Mouse (Mus musculus): Measurements from ENCODE around the gene Iqsec1. TPM values are rescaled to one million over a fixed set of nuclear protein-coding genes. Genes with fewer than 3 reads are reported as not detected.

Iqsec1 gene
- polyA plus RNA-seq, 1 experiment from 2014 or later: 2.6 TPM

DNA sequence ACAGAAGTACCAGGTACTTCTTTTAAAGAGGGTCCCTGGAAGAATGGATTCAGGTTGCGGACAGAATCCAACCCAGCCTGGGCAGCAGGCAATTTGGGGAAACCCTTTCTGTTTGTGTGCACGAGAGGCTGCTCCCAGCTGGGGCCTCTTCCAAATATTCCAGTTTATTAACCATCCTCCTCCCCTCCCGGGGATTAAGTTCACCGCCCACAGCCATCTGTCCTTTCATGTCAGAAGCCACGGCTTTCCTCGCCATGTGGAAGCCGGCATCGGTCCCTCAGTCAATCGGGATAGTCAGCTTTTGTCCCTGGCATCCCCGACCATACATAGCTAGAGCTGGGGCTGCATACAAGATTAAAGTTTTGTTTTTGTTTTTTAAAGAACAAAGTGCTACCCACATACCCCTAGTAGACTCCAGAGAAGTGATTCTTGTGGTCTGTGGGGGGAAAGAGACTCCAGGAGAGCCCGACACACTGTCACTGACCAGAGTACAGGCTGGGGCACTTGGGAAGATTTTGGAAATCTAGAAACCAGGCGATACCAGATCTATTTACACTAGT is 276.9 kb downstream of the Iqsec1 start:
- Histone ChIP-seq H3K27me3 (no peaks in the 10 kb centered on the region), H3K36me3 (0 out of 2 replicates have a peak, but pooled peaks cover 6% of the 10 kb centered on the region), H3K4me3 (replicated peaks) (no peak overlapping the region), H3K4me1 (replicated peaks) (peaks cover 97% of the 10 kb centered on the region), H3K27ac (peak overlapping the region; percentile 95), H3K4me2 (no peak overlapping the region; the same call in 1 of the 2 replicates), H3K9ac (peak overlapping the region; percentile 72; the same call in 1 of the 2 replicates), H3K9me3 (replicated peaks) (no peaks in the 10 kb centered on the region)
- 83% methylated on average over 12 of the region's 12 CpGs for WGBS (ENCODE audit: insufficient replicate concordance)
- ATAC-seq (ENCODE audit: low read depth) (no peak), DNase-seq (no peak)

DNA sequence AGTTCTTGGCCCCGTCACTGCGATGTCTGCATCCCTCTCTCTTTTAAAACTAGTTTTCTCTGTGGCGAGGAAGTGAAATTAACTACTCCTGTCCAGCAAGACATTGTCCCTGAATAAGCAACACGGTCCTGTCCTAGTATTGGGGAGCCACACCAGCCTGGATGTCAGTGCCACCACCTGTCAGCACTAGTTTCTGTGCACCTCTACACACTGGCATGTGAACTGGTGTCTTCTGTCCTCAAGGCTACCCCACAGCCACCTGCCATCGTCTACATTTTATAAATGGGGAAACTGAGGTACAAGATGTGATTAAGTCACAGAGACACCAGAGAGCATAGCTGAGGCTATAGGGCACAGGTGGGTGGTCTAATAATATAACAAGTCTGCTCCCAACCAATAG is 277.7 kb downstream of the Iqsec1 start:
- H3K4me2 ChIP-seq: peak overlapping the region; percentile 65
- no peak overlapping the region for H3K4me3 ChIP-seq (replicated peaks)
- DNase-seq: no peak
- no peak for ATAC-seq (ENCODE audit: low read depth)
- H3K4me1 ChIP-seq (replicated peaks): peaks cover 100% of the 10 kb centered on the region
- peak overlapping the region; percentile 95 for H3K27ac ChIP-seq
- peak overlapping the region; percentile 72 for H3K9ac ChIP-seq
- no peaks in the 10 kb centered on the region for H3K27me3 ChIP-seq
- 70% methylated on average over 5 of the region's 5 CpGs for WGBS (ENCODE audit: insufficient replicate concordance)
- no peaks in the 10 kb centered on the region for H3K9me3 ChIP-seq (replicated peaks)
- 0 out of 2 replicates have a peak, but pooled peaks cover 6% of the 10 kb centered on the region for H3K36me3 ChIP-seq

DNA sequence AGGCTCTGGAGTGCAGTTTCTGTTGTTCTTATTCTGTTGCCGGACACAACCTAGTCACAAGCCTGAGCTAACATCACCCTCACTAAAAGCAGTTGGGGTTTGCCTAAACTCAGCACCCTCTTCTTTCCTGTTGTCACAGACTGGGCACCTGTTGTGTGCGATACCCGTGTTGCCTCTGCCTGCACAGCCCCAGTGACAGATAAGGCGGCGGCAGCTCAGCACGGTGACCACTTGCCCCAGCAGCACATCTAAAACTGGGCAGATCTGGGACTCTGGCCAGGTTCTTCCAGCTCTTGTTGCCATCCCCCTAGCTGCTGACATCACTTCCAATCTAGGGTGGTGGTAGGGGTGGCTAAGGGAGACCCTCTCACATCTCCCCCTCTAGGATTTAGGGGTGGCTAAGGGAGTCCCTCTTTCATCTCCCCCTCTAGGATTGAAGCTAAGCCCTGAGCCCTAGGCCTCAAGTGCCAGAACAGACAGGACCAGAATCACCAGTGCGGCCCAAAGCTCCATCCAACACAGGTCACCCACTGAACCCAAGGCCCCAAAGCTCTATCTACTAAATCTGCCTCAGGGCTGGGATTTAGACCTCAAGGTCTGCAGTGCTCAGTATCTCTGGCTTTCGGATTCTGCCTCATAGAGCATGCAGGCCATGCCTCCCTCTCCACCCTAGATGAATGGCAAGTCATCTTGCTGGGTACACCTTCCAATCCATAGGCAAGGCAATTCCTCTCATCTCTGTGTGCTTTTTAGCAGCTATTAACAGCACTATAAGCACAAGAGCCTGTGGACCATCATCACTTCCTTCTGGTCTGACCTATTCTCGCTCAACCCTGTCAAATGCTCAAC is 278.3 kb downstream of the Iqsec1 start:
- Histone ChIP-seq H3K4me2 (peak overlapping the region; percentile 65), H3K27ac (peak overlapping the region; percentile 95), H3K4me3 (replicated peaks) (peak overlapping the region; percentile 28), H3K9me3 (replicated peaks) (no peaks in the 10 kb centered on the region), H3K9ac (peak overlapping the region; percentile 72), H3K27me3 (no peaks in the 10 kb centered on the region), H3K4me1 (replicated peaks) (peaks cover 100% of the 10 kb centered on the region), H3K36me3 (0 out of 2 replicates have a peak, but pooled peaks cover 6% of the 10 kb centered on the region)
- ATAC-seq (ENCODE audit: low read depth): peak; percentile 95
- 30% methylated on average over 9 of the region's 9 CpGs for WGBS (ENCODE audit: insufficient replicate concordance)
- DNase-seq: peak; percentile 91

DNA sequence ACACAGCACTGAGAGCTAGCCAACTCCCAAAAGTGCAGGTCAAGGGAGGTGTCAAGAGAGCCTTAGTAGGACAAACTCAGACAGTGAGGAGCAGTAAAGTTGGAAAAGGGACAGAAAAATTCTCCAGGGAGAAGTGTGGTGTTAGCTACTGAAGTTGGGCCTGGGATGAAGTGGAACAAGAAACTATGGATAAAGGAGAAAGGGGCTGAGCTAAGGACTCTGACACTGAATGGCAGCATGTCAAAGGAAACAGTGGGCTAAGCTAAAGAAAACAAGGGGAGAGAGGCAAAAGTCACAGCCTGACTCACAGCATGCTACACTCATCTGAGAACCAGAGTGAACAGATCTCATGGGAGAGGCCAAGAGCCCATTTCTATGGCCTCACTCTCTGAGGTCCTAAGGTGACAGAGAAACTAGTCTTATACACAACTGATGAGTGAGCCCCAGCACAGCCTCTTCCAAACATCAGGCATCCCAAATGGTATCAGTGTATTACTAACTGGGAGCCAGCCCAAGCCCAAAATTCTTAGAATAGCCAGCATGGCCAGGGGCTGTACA is 280.3 kb downstream of the Iqsec1 start:
- ATAC-seq (ENCODE audit: low read depth) (no peak), DNase-seq (no peak)
- Histone ChIP-seq H3K4me3 (replicated peaks) (no peak overlapping the region), H3K27me3 (no peaks in the 10 kb centered on the region), H3K4me1 (replicated peaks) (peaks cover 100% of the 10 kb centered on the region), H3K4me2 (no peak overlapping the region), H3K9ac (peak overlapping the region; percentile 54), H3K36me3 (0 out of 2 replicates have a peak, but pooled peaks cover under 1% of the 10 kb centered on the region), H3K27ac (peak overlapping the region; percentile 95), H3K9me3 (replicated peaks) (no peaks in the 10 kb centered on the region)

DNA sequence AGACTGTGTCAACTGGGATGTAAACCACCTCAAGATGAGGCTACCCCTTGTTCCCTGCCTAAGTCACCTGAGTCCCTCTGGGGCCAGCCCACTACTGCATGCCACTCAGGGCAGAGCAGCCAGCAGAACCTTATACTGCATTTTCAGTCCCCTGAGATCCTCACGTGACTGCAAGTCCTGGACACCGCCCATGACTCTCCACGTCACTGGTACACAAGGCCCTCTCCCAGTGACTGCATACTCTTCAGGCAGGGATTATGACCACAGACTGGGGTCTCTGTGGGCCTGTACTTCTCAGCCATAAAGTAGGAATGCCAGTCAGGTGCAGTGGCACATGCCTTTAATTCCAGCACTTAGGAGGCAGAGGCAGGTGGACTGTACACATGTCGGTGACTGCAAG is 281.3 kb downstream of the Iqsec1 start:
- H3K9me3 ChIP-seq (replicated peaks): no peaks in the 10 kb centered on the region
- WGBS (ENCODE audit: insufficient replicate concordance): 57% methylated on average over 4 of the region's 4 CpGs
- no peaks in the 10 kb centered on the region for H3K36me3 ChIP-seq
- peak overlapping the region; percentile 95 for H3K27ac ChIP-seq
- no peak overlapping the region for H3K4me3 ChIP-seq (replicated peaks)
- H3K4me2 ChIP-seq: peak overlapping the region; percentile 35
- H3K27me3 ChIP-seq: no peaks in the 10 kb centered on the region
- H3K4me1 ChIP-seq (replicated peaks): peaks cover 100% of the 10 kb centered on the region
- H3K9ac ChIP-seq: peak overlapping the region; percentile 54
- DNase-seq (peak; percentile 61), ATAC-seq (ENCODE audit: low read depth) (peak; percentile 66)

DNA sequence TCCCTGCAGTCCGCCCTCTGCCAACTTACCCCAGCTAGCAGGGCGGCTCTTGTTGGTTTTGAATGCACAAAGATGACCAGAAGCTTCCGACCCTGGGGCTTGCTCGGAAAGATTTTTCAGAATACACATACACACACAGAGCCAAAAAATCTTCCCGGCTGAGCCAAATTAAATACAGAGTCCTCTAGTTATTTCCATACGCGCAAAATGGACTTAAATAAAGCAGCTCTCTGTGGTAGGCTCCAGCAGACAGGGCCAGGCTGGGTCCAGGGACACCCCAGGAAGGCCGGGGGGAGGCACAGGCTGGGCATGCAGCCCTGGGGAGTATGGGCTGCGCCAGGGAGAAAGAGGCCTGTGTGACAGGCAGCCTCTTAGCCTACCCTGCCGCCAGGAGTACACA is 282.0 kb downstream of the Iqsec1 start:
- DNase-seq: no peak
- Histone ChIP-seq H3K27ac (peak overlapping the region; percentile 95), H3K27me3 (no peaks in the 10 kb centered on the region), H3K36me3 (no peaks in the 10 kb centered on the region), H3K4me3 (replicated peaks) (no peak overlapping the region), H3K4me1 (replicated peaks) (peaks cover 100% of the 10 kb centered on the region), H3K9me3 (replicated peaks) (no peaks in the 10 kb centered on the region), H3K9ac (peak overlapping the region; percentile 54), H3K4me2 (peak overlapping the region; percentile 35)
- 72% methylated on average over 10 of the region's 10 CpGs for WGBS (ENCODE audit: insufficient replicate concordance)
- ATAC-seq (ENCODE audit: low read depth): no peak

DNA sequence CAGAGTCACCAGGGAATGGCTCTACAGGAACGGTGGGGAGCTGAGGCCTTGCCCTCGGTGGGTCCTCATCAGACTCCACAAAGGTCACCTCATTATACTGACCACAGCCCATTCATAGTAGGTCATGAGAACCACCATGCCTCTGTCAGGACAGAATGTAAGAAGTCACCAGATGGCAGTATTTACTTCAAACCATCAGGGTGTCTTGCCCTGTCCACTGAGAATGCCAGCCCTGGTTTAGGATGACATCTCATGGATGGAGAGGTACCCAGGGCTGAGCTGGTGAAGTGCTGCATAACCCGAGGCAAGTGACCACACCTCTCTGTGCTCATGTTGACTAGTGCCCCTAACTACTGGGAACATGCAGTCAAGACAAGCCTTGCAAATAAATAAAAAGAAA is 282.7 kb downstream of the Iqsec1 start:
- peaks cover 100% of the 10 kb centered on the region for H3K4me1 ChIP-seq (replicated peaks)
- WGBS (ENCODE audit: insufficient replicate concordance): 73% methylated on average over 3 of the region's 3 CpGs

GRCm38 (mm10) chr6:90704705-90705344 is 283.7 kb downstream of the Iqsec1 start:
- H3K9ac ChIP-seq: peak overlapping the region; percentile 43; the same call in 1 of the 2 replicates
- DNase-seq (no peak), ATAC-seq (ENCODE audit: low read depth) (no peak)
- WGBS (ENCODE audit: insufficient replicate concordance): 40% methylated on average over 2 of the region's 2 CpGs
- H3K9me3 ChIP-seq (replicated peaks): no peaks in the 10 kb centered on the region
- H3K4me3 ChIP-seq (replicated peaks): no peak overlapping the region
- peaks cover 100% of the 10 kb centered on the region for H3K4me1 ChIP-seq (replicated peaks)
- no peak overlapping the region for H3K4me2 ChIP-seq
- no peaks in the 10 kb centered on the region for H3K36me3 ChIP-seq
- H3K27ac ChIP-seq: peak overlapping the region; percentile 95
- no peaks in the 10 kb centered on the region for H3K27me3 ChIP-seq

More for the DNA sequence above, 282.7 kb downstream of the Iqsec1 start:
- no peaks in the 10 kb centered on the region for H3K27me3 ChIP-seq
- no peak for DNase-seq
- no peaks in the 10 kb centered on the region for H3K9me3 ChIP-seq (replicated peaks)
- peak overlapping the region; percentile 95 for H3K27ac ChIP-seq
- H3K4me3 ChIP-seq (replicated peaks): no peak overlapping the region
- no peak for ATAC-seq (ENCODE audit: low read depth)
- H3K36me3 ChIP-seq: no peaks in the 10 kb centered on the region
- peak overlapping the region; percentile 11; the same call in 1 of the 2 replicates for H3K9ac ChIP-seq
- no peak overlapping the region for H3K4me2 ChIP-seq

- Histone ChIP-seq H3K27me3 (no peaks in the 10 kb centered on the region), H3K9me3 (replicated peaks) (no peaks in the 10 kb centered on the region), H3K4me2 (no peak overlapping the region), H3K9ac (no peak overlapping the region; the same call in 1 of the 2 replicates), H3K36me3 (no peaks in the 10 kb centered on the region), H3K4me1 (replicated peaks) (peaks cover 91% of the 10 kb centered on the region), H3K4me3 (replicated peaks) (no peak overlapping the region), H3K27ac (peak overlapping the region; percentile 95)
- whole genome bisulfite sequencing (ENCODE audit: insufficient replicate concordance): 69% methylated on average over 2 of the region's 2 CpGs
- DNase-seq (no peak), ATAC-seq (ENCODE audit: low read depth) (no peak)
Observed at GRCm38 (mm10) chr6:90703782-90704181, 284.7 kb downstream of the Iqsec1 start.

- Histone ChIP-seq H3K4me3 (replicated peaks) (no peak overlapping the region), H3K36me3 (no peaks in the 10 kb centered on the region), H3K27ac (peak overlapping the region; percentile 95), H3K27me3 (no peaks in the 10 kb centered on the region), H3K9me3 (replicated peaks) (no peaks in the 10 kb centered on the region), H3K9ac (no peak overlapping the region; the same call in 1 of the 2 replicates), H3K4me2 (no peak overlapping the region), H3K4me1 (replicated peaks) (peaks cover 85% of the 10 kb centered on the region)
- WGBS (ENCODE audit: insufficient replicate concordance): 48% methylated on average over 4 of the region's 4 CpGs
- no peak for ATAC-seq (ENCODE audit: low read depth)
- no peak for DNase-seq
Observed at GRCm38 (mm10) chr6:90702837-90703735, 285.4 kb downstream of the Iqsec1 start.

Data from liver, embryonic 13.5 days (tissue).